Mouse (Mus musculus): ENCODE results near the gene Hsf4. TPM values are rescaled to one million over a fixed set of nuclear protein-coding genes. Genes with fewer than 3 reads are reported as not detected.

Gene Hsf4
- total and polyA plus RNA-seq, 2 experiments from 2014 or later: 0.30 to 0.90 TPM

- Histone ChIP-seq H3K4me3 (ENCODE audit: low read depth, low read length) (peak overlapping the region; percentile 38), H3K9me3 (ENCODE audit: low read length) (no peaks in the 10 kb centered on the region), H3K36me3 (ENCODE audit: insufficient read depth) (peaks cover 10% of the 10 kb centered on the region), H3K9ac (peak overlapping the region; percentile 44), H3K27ac (ENCODE audit: low read depth, low read length) (no peak overlapping the region), H3K4me2 (ENCODE audit: low read depth) (peak overlapping the region; percentile 62), H3K27me3 (ENCODE audit: insufficient read depth, low read length) (peaks cover 42% of the 10 kb centered on the region), H3K4me1 (ENCODE audit: insufficient read depth) (0 out of 2 replicates have a peak, but pooled peaks cover 4% of the 10 kb centered on the region)
- DNase-seq (peak; percentile 70), ATAC-seq (peak; percentile 69)
- 0 out of 2 replicates have a peak, but pooled peaks have one; percentile 4 for TF ChIP-seq CTCF (IDR thresholded peaks at IDR 0.05; ENCODE audit: low read depth)
- WGBS: 4% methylated on average over 30 of the region's 30 CpGs
Observed at GRCm38 (mm10) chr8:105276292-105277120, 6.9 kb downstream of the Hsf4 start.

GRCm38 (mm10) chr8:105278911-105279334 is 9.3 kb downstream of the Hsf4 start:
- Histone ChIP-seq H3K9ac (peak overlapping the region; percentile 31; the same call in 1 of the 2 replicates), H3K36me3 (ENCODE audit: insufficient read depth) (peaks cover 32% of the 10 kb centered on the region), H3K4me3 (ENCODE audit: low read depth, low read length) (peak overlapping the region; percentile 19), H3K9me3 (ENCODE audit: low read length) (no peaks in the 10 kb centered on the region), H3K4me2 (ENCODE audit: low read depth) (peak overlapping the region; percentile 50), H3K4me1 (ENCODE audit: insufficient read depth) (0 out of 2 replicates have a peak, but pooled peaks cover 4% of the 10 kb centered on the region), H3K27ac (ENCODE audit: low read depth, low read length) (no peak overlapping the region), H3K27me3 (ENCODE audit: insufficient read depth, low read length) (peaks cover 29% of the 10 kb centered on the region)
- TF ChIP-seq CTCF (IDR thresholded peaks at IDR 0.05; ENCODE audit: low read depth): peak; percentile 57
- ATAC-seq: peak; percentile 56
- WGBS: 3% methylated on average over 28 of the region's 28 CpGs
- DNase-seq: peak; percentile 75

GRCm38 (mm10) chr8:105280567-105280966 is 11.0 kb downstream of the Hsf4 start:
- WGBS: 71% methylated on average over 3 of the region's 3 CpGs
- TF ChIP-seq CTCF (IDR thresholded peaks at IDR 0.05; ENCODE audit: low read depth): no peak

GRCm38 (mm10) chr8:105281821-105282220 is 12.2 kb downstream of the Hsf4 start:
- H3K27me3 ChIP-seq (ENCODE audit: insufficient read depth, low read length): peaks cover 13% of the 10 kb centered on the region
- H3K36me3 ChIP-seq (ENCODE audit: insufficient read depth): peaks cover 42% of the 10 kb centered on the region
- WGBS: 92% methylated on average over 12 of the region's 12 CpGs
- H3K4me1 ChIP-seq (ENCODE audit: insufficient read depth): peaks cover 9% of the 10 kb centered on the region; the same call in 1 of the 2 replicates
- H3K4me3 ChIP-seq (ENCODE audit: low read depth, low read length): no peak overlapping the region
- no peaks in the 10 kb centered on the region for H3K9me3 ChIP-seq (ENCODE audit: low read length)
- DNase-seq: no peak
- no peak overlapping the region for H3K4me2 ChIP-seq (ENCODE audit: low read depth)
- no peak for ATAC-seq
- TF ChIP-seq CTCF (IDR thresholded peaks at IDR 0.05; ENCODE audit: low read depth): no peak
- H3K9ac ChIP-seq: no peak overlapping the region
- no peak overlapping the region for H3K27ac ChIP-seq (ENCODE audit: low read depth, low read length)

More at GRCm38 (mm10) chr8:105280567-105280966, 11.0 kb downstream of the Hsf4 start:
- H3K9me3 ChIP-seq (ENCODE audit: low read length): no peaks in the 10 kb centered on the region
- peaks cover 42% of the 10 kb centered on the region for H3K36me3 ChIP-seq (ENCODE audit: insufficient read depth)
- no peak overlapping the region for H3K4me2 ChIP-seq (ENCODE audit: low read depth)
- peaks cover 14% of the 10 kb centered on the region for H3K27me3 ChIP-seq (ENCODE audit: insufficient read depth, low read length)
- H3K4me1 ChIP-seq (ENCODE audit: insufficient read depth): peaks cover 4% of the 10 kb centered on the region; the same call in 1 of the 2 replicates
- DNase-seq: no peak
- no peak overlapping the region for H3K27ac ChIP-seq (ENCODE audit: low read depth, low read length)
- H3K9ac ChIP-seq: no peak overlapping the region
- ATAC-seq: no peak
- no peak overlapping the region for H3K4me3 ChIP-seq (ENCODE audit: low read depth, low read length)

GRCm38 (mm10) chr8:105282239-105282638 is 12.6 kb downstream of the Hsf4 start:
- TF ChIP-seq CTCF (IDR thresholded peaks at IDR 0.05; ENCODE audit: low read depth): no peak
- Histone ChIP-seq H3K36me3 (ENCODE audit: insufficient read depth) (peaks cover 42% of the 10 kb centered on the region), H3K4me3 (ENCODE audit: low read depth, low read length) (no peak overlapping the region), H3K4me1 (ENCODE audit: insufficient read depth) (peaks cover 13% of the 10 kb centered on the region; the same call in 1 of the 2 replicates), H3K4me2 (ENCODE audit: low read depth) (no peak overlapping the region), H3K9me3 (ENCODE audit: low read length) (no peaks in the 10 kb centered on the region), H3K9ac (no peak overlapping the region), H3K27ac (ENCODE audit: low read depth, low read length) (no peak overlapping the region), H3K27me3 (ENCODE audit: insufficient read depth, low read length) (peaks cover 9% of the 10 kb centered on the region)
- DNase-seq (no peak), ATAC-seq (no peak)
- 85% methylated on average over 4 of the region's 4 CpGs for WGBS

GRCm38 (mm10) chr8:105283074-105283473 is 13.5 kb downstream of the Hsf4 start:
- TF ChIP-seq CTCF (IDR thresholded peaks at IDR 0.05; ENCODE audit: low read depth): peak; percentile 73
- Histone ChIP-seq H3K4me3 (ENCODE audit: low read depth, low read length) (no peak overlapping the region), H3K9ac (no peak overlapping the region), H3K4me1 (ENCODE audit: insufficient read depth) (peaks cover 17% of the 10 kb centered on the region; the same call in 1 of the 2 replicates), H3K4me2 (ENCODE audit: low read depth) (no peak overlapping the region), H3K9me3 (ENCODE audit: low read length) (no peaks in the 10 kb centered on the region), H3K36me3 (ENCODE audit: insufficient read depth) (peaks cover 42% of the 10 kb centered on the region), H3K27ac (ENCODE audit: low read depth, low read length) (no peak overlapping the region), H3K27me3 (ENCODE audit: insufficient read depth, low read length) (peaks cover 4% of the 10 kb centered on the region; the same call in 1 of the 2 replicates)
- ATAC-seq (no peak), DNase-seq (no peak)
- 26% methylated on average over 23 of the region's 23 CpGs for WGBS

- DNase-seq (no peak), ATAC-seq (no peak)
- no peaks in the 10 kb centered on the region for H3K27me3 ChIP-seq (ENCODE audit: insufficient read depth, low read length)
- WGBS: 49% methylated on average over 12 of the region's 12 CpGs
- H3K4me3 ChIP-seq (ENCODE audit: low read depth, low read length): no peak overlapping the region
- no peak overlapping the region for H3K9ac ChIP-seq
- H3K9me3 ChIP-seq (ENCODE audit: low read length): no peaks in the 10 kb centered on the region
- peaks cover 35% of the 10 kb centered on the region for H3K36me3 ChIP-seq (ENCODE audit: insufficient read depth)
- H3K4me2 ChIP-seq (ENCODE audit: low read depth): no peak overlapping the region
- H3K4me1 ChIP-seq (ENCODE audit: insufficient read depth): peaks cover 22% of the 10 kb centered on the region
- no peak for TF ChIP-seq CTCF (IDR thresholded peaks at IDR 0.05; ENCODE audit: low read depth)
- H3K27ac ChIP-seq (ENCODE audit: low read depth, low read length): no peak overlapping the region
Observed at GRCm38 (mm10) chr8:105285514-105285913, 15.9 kb downstream of the Hsf4 start.

Data from forebrain, postnatal 0 days (tissue).